Mouse (Mus musculus): ENCODE measurements at regions not wholly inside any gene's neighbourhood (a gene's known extent, or its start where the extent isn't known, plus 50 kb on each side); places are given as distances from the start of the nearest gene placed in this dataset.
"Not testable (repeated sequence)": the region's sequence is repeated elsewhere in the genome, so short reads cannot be mapped to it uniquely, and the experiment has no call there.

DNA sequence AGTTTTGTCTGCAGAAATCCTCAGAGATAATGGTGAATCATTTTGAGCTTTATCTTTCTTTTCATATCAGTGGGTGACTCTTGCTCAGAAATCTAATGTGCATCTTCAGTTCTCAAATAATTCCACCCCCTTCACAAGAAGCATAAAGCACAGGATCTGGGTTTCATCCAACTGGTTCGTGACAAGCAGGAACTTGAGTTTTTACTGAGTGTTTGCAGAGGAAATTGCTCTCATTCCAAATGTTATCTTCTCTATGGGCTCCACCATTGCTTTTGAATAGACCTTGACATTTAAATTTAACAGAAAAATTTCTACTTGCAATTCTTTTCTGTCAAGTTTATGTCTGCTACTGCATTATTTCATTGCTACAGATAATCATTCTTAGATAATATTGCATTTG is 443.1 kb downstream of the Arl4a start:
- peak; percentile 77 for DNase-seq (ENCODE audit: low read depth, low spot score)

GRCm38 (mm10) chr12:39593781-39594180 is 444.0 kb downstream of the Arl4a start:
- not testable (repeated sequence) for DNase-seq (ENCODE audit: low read depth, low spot score)

DNA sequence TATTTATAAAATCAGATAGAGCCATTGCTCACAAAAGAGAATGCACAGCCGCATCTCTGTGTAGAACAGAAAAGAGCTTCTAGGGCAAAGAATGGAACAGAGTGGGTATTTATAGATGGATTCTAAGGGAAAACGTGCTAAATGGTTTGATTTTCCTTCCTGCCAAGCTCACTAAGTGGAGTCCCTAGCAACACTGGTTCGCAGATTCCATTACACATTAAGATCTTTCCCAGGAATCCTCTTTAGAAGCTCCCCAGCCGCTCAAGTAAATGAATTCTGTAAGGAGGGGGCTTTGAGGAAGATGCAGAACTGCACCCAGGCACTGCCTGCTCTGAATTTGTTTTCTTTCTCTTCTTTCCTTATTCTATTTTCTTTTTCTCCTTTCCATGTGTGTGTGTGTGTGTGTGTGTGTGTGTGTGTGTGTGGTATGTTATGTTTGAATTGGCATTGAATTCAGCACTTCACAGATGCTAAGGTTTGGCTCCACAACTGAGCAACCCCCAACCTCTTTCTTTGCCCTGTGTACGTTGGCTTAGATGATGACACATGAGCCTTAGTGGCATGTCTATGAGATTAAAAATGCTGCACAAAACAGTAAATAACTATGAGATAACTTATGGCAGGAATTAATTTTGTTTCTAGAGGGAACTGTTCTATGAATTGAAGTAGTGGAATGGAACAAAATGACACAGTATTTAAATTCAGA is 450.5 kb downstream of the Arl4a start:
- no peak for DNase-seq (ENCODE audit: low read depth, low spot score)

DNA sequence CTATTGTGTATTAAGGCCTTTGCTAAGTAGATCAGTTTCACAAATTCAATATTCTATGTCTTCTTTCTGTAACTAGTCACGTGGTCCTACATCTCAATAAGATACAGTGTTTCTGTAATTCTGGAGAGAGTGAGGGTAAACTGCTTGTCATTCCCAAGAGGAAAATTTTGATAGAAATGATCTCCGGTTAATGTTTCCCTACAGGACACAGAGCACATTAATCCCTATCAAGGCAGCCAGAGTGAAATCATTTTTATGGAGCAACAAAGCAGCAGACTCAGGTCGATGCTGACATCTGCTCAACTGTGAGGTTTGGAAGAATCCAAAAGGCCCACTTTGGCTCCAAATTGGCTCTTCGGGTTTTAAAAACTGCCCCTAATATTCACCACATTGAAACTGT is 451.7 kb downstream of the Arl4a start:
- no peak for DNase-seq (ENCODE audit: low read depth, low spot score)

GRCm38 (mm10) chr12:39577610-39578009 is 460.2 kb downstream of the Arl4a start:
- no peak for DNase-seq (ENCODE audit: low read depth, low spot score)

DNA sequence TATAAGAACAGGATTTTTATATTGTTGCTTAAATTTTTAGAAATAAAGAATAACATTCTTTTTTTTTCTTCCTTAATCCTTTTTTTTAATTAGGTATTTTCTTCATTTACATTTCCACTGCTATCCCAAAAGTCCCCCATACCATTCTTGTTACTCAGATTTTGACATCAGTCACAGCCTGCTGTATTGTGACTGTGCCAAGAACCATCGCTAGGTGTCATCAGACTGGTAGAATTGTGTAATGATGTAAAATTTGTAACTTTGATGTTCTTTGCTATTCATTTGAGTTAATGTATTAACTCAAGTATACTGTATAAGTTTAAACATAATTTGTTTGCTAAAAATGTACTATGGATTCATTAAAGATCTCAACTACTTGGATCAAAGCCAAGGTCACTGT is 465.0 kb downstream of the Arl4a start:
- no peak for DNase-seq (ENCODE audit: low read depth, low spot score)

- no peak for DNase-seq (ENCODE audit: low read depth, low spot score)
Observed at GRCm38 (mm10) chr12:39572147-39572546, 465.7 kb downstream of the Arl4a start.

DNA sequence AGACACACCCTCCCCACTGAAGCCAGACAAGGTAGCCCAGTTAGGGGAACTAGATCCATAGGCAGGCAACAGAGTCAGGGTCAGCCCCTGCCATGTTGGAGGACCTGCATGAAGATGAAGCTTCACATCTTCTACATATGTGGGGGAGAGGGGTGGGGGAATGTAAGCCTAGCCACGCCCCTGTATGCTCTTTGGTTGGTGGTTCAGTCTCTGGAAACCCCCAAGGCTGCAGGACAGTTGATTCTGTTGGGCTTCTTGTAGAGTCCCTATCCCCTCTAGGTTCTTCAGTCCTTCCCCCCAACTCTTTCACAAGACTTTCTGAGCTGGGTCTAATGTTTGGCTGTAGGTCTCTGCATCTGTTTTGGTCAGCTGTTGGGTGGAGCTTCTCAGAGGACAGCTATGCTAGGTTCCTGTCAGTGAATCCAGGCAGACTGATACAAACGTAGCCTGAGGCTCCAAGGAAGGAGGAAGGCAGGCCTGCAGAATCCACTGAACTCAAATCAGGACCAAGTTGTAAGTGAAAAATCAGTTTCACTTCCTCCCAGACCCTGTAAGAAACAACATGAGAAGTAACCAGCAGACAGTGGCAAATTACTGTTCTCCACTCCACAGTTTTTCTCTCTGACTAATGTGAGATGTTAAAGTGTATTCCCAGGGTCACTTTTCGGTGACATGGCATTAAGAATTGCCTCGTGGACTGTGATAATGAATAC is 476.9 kb downstream of the Arl4a start:
- no peak for DNase-seq (ENCODE audit: low read depth, low spot score)

DNA sequence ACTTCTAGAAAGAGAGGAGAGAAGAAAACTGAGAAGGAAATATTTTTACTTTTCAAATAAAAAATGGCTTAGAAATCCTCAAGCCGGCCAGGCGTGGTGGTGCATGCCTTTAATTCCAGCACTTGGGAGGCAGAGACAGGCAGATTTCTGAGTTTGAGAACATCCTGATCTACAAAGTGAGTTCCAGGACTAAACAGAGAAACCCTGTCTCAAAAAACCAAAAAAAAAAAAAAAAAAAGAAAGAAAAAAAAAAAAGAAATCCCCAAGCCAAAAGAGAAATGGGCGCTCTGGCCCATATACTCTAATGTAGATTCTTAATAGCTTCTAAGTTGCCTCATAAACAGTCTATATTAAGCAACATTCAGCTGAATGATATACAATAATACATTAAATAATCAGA is 479.3 kb downstream of the Arl4a start:
- DNase-seq (ENCODE audit: low read depth, low spot score): no peak

GRCm38 (mm10) chr12:39536326-39536725 is 501.5 kb downstream of the Arl4a start:
- DNase-seq (ENCODE audit: low read depth, low spot score): no peak

- no peak for DNase-seq (ENCODE audit: low read depth, low spot score)
Observed at GRCm38 (mm10) chr12:39528121-39528520, 509.7 kb downstream of the Arl4a start.

- DNase-seq (ENCODE audit: low read depth, low spot score): no peak
Observed at GRCm38 (mm10) chr12:39527216-39527600, 510.6 kb downstream of the Arl4a start.

- DNase-seq (ENCODE audit: low read depth, low spot score): no peak
Observed at GRCm38 (mm10) chr12:39526535-39527215, 511.1 kb downstream of the Arl4a start.

DNA sequence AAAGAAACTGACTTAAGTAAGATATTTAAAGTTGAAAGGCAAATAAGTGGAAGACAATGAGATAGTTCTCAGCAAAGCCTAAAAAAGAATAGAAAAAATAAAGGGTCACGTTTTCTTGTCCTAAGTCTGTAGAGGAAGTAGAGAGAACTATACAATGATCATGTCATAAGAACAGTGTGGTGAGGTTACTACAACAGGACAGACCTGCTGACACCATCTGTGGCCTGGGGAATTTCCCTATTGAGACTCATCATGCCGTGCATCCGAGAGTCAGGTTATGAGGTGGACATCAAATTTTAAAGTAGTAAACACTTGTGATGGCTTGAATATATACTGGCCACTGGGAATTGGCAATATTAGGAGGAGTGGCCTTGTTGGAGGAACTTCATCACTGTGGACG is 522.1 kb downstream of the Arl4a start:
- DNase-seq (ENCODE audit: low read depth, low spot score): no peak

GRCm38 (mm10) chr12:39510855-39511254 is 527.0 kb downstream of the Arl4a start:
- no peak for DNase-seq (ENCODE audit: low read depth, low spot score)

DNA sequence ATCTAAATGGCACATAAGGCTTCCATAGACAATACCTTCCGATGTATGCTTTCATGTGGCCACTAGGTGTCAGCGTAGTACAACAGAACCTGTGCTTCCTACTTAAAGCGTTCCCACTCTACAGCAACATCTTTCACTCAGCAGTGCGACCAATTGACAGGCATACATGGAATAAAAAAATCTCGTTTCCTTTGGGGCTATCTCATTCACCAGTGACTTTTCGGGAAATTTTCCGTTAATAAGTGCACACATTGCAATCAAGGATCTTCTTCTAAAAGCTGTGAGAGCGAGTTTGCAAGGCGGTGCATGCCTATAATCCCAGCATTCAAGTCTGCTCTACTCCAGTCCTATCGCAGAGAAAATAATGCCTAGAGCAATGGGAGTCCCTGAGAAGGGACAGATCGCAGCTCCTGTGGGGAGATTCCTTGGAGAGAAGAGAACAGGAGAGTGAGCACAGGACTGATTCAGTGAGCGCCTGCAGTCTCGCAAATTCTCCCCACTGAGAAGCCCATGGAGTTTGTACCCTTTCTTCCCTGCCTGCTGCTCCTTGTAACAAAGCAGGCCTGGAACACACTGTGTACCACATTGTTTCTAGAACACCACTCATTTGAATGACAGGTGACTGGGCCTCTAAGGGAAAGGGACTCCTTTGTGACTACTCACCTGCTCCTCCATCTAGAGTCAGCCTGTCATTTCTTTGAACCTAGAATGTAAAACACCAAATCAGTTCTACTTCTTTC is 527.6 kb downstream of the Arl4a start:
- peak; percentile 62 for DNase-seq (ENCODE audit: low read depth, low spot score)

GRCm38 (mm10) chr12:39496203-39496602 is 541.6 kb downstream of the Arl4a start:
- peak; percentile 24 for DNase-seq (ENCODE audit: low read depth, low spot score)

GRCm38 (mm10) chr12:39493578-39494218 is 544.1 kb downstream of the Arl4a start:
- peak; percentile 8 for DNase-seq (ENCODE audit: low read depth, low spot score)

DNA sequence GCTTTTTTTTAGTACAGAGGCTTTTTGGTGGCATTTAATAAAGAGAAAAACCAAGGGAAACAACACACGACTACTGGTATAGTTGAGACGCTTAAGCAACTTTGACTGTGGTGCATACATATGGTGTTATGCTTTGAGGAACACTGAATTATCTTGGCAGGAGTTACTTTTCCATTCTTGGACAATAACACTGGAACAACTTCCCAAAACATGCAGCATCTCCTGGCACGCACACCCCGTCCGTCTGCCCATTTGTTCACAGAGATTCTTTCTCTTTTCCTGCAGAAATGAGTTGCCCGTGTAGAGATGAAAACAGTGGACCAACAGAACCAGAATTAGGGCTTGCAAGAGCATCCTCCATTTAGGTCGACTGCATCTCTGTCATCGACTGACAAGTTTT is 544.7 kb downstream of the Arl4a start:
- DNase-seq (ENCODE audit: low read depth, low spot score): peak; percentile 60

GRCm38 (mm10) chr12:39472984-39473383 is 564.8 kb downstream of the Arl4a start:
- no peak for DNase-seq (ENCODE audit: low read depth, low spot score)
